Mouse (Mus musculus) embryonic facial prominence, embryonic 11.5 days (tissue): ENCODE data around the gene Ccl1. TPM values are rescaled to one million over a fixed set of nuclear protein-coding genes. Genes with fewer than 3 reads are reported as not detected.
A peak's percentile ranks its signal among the peaks of the same experiment; 100 is the strongest.

Source experiments
- ATAC-seq: fragments of 200-750 bp; cut with Nextera tagmentation; replicated peaks from 2 replicates; pipeline ENCODE4 v1.8.0; 2017; ENCODE audit warnings: low read depth; ENCODE audit not compliant: insufficient number of reproducible peaks, low FRiP score, low TSS enrichment
- DNase-seq: peaks from one replicate; pipeline ENCODE4 v3.0.0-alpha.2; 2015; ENCODE audit warnings: low spot score
- H3K27ac ChIP-seq: fragments of 300-500 bp; sonication (generic); replicated peaks from 2 replicates; pipeline ENCODE4 v1.5.1; 2014; ENCODE audit warnings: mild to moderate bottlenecking, low read depth, low read length, control low read depth
- H3K27me3 ChIP-seq: fragments of 300-500 bp; sonication (generic); 2 replicates; pipeline ENCODE4 v1.6.1; 2014; ENCODE audit warnings: mild to moderate bottlenecking, low read length, moderate library complexity, mixed read lengths; ENCODE audit not compliant: control insufficient read depth, insufficient read depth
- H3K36me3 ChIP-seq: fragments of 300-500 bp; sonication (generic); replicated peaks from 2 replicates; pipeline ENCODE4 v1.6.1; 2014; ENCODE audit warnings: low read depth, mild to moderate bottlenecking, low read length, moderate library complexity, mixed read lengths; ENCODE audit not compliant: control insufficient read depth, insufficient read depth
- H3K4me1 ChIP-seq: fragments of 300-500 bp; sonication (generic); 2 replicates; pipeline ENCODE4 v1.6.1; 2014; ENCODE audit warnings: low read length, mixed read lengths; ENCODE audit not compliant: control insufficient read depth, insufficient read depth
- H3K4me2 ChIP-seq: fragments of 300-500 bp; sonication (generic); 2 replicates; pipeline ENCODE4 v1.6.1; 2014; ENCODE audit warnings: low read depth, mild to moderate bottlenecking, control low read depth, low read length, moderate library complexity
- H3K4me3 ChIP-seq: fragments of 300-500 bp; sonication (generic); 2 replicates; pipeline ENCODE4 v1.5.1; 2014; ENCODE audit warnings: low read depth, low read length, control low read depth
- H3K9ac ChIP-seq: fragments of 300-500 bp; sonication (generic); replicated peaks from 2 replicates; pipeline ENCODE4 v1.6.1; 2014; ENCODE audit warnings: mild to moderate bottlenecking, control low read depth, low read length
- H3K9me3 ChIP-seq: fragments of 300-500 bp; sonication (generic); replicated peaks from 2 replicates; pipeline ENCODE4 v1.6.1; 2016; ENCODE audit warnings: mild to moderate bottlenecking, low read length, inconsistent platforms, mixed read lengths; ENCODE audit not compliant: control insufficient read depth
- WGBS: fragments of 180-500 bp; shearing (Covaris S2); extraction: QIAGEN DNeasy Blood & Tissue Kit; methylation state at CpG from one replicate; pipeline ENCODE4 v1.1.7; 2014; 5-methylcytosine and 5-hydroxymethylcytosine counted together
- polyA plus RNA-seq: library from polyadenylated mRNA; unstranded; fragments of >200 nt; fragmentation: Nextera tagmentation; extraction: Ambion mirVana; gene quantifications from 2 replicates; pipeline ENCODE4 v1.2.1, GENCODE M21; 2014

Gene Ccl1
- polyA plus RNA-seq, 1 experiment from 2014 or later, result not detected

GRCm38 (mm10) chr11:82235551-82236207 is 69.8 kb downstream of the Ccl1 start:
- peak; percentile 85 for DNase-seq

GRCm38 (mm10) chr11:82233991-82234390 is 71.5 kb downstream of the Ccl1 start:
- Histone ChIP-seq H3K9me3 (no peaks in the 10 kb centered on the region), H3K36me3 (no peaks in the 10 kb centered on the region), H3K27ac (no peak overlapping the region), H3K4me1 (no peaks in the 10 kb centered on the region), H3K27me3 (no peaks in the 10 kb centered on the region; the same call in 1 of the 2 replicates), H3K9ac (no peak overlapping the region), H3K4me3 (no peak overlapping the region), H3K4me2 (no peak overlapping the region)
- no peak for ATAC-seq
- WGBS, result 61% methylated on average over 6 of the region's 6 CpGs
- no peak for DNase-seq

More at GRCm38 (mm10) chr11:82235551-82236207, 69.8 kb downstream of the Ccl1 start:
- Histone ChIP-seq H3K4me2 (no peak overlapping the region), H3K9me3 (no peaks in the 10 kb centered on the region), H3K9ac (no peak overlapping the region), H3K4me3 (no peak overlapping the region), H3K36me3 (no peaks in the 10 kb centered on the region), H3K27ac (no peak overlapping the region), H3K4me1 (no peaks in the 10 kb centered on the region), H3K27me3 (no peaks in the 10 kb centered on the region; the same call in 1 of the 2 replicates)
- 29% methylated on average over 2 of the region's 2 CpGs for WGBS
- ATAC-seq, result 0 out of 2 replicates have a peak, but pooled peaks have one; percentile 50

- no peak for ATAC-seq
- H3K27ac ChIP-seq, result no peak overlapping the region
- no peak for DNase-seq
Observed at GRCm38 (mm10) chr11:82226976-82227375, 78.5 kb downstream of the Ccl1 start.

GRCm38 (mm10) chr11:82225936-82226335 is 79.6 kb downstream of the Ccl1 start:
- no peaks in the 10 kb centered on the region for H3K4me1 ChIP-seq
- no peaks in the 10 kb centered on the region for H3K27me3 ChIP-seq
- ATAC-seq (no peak), DNase-seq (no peak)
- H3K4me3 ChIP-seq, result no peak overlapping the region
- no peaks in the 10 kb centered on the region for H3K36me3 ChIP-seq
- 76% methylated on average over 8 of the region's 8 CpGs for WGBS
- no peak overlapping the region for H3K4me2 ChIP-seq
- no peaks in the 10 kb centered on the region for H3K9me3 ChIP-seq
- no peak overlapping the region for H3K27ac ChIP-seq
- H3K9ac ChIP-seq, result no peak overlapping the region

More at GRCm38 (mm10) chr11:82226976-82227375, 78.5 kb downstream of the Ccl1 start:
- Histone ChIP-seq H3K4me2 (no peak overlapping the region), H3K27me3 (no peaks in the 10 kb centered on the region), H3K9ac (no peak overlapping the region), H3K9me3 (no peaks in the 10 kb centered on the region), H3K4me3 (no peak overlapping the region), H3K36me3 (no peaks in the 10 kb centered on the region), H3K4me1 (no peaks in the 10 kb centered on the region)
- 80% methylated on average over 9 of the region's 9 CpGs for WGBS

- H3K9ac ChIP-seq, result no peak overlapping the region
- H3K4me3 ChIP-seq, result no peak overlapping the region
- H3K4me2 ChIP-seq, result no peak overlapping the region
- no peak overlapping the region for H3K27ac ChIP-seq
- ATAC-seq (no peak), DNase-seq (no peak)
- H3K4me1 ChIP-seq, result no peaks in the 10 kb centered on the region
- no peaks in the 10 kb centered on the region for H3K9me3 ChIP-seq
- WGBS, result 58% methylated on average over 2 of the region's 2 CpGs
- no peaks in the 10 kb centered on the region for H3K27me3 ChIP-seq
- H3K36me3 ChIP-seq, result no peaks in the 10 kb centered on the region
Observed at GRCm38 (mm10) chr11:82216531-82216930, 89.0 kb downstream of the Ccl1 start.

- Histone ChIP-seq H3K9me3 (no peaks in the 10 kb centered on the region), H3K9ac (no peak overlapping the region), H3K36me3 (no peaks in the 10 kb centered on the region), H3K27ac (no peak overlapping the region), H3K4me3 (no peak overlapping the region), H3K4me1 (no peaks in the 10 kb centered on the region), H3K4me2 (no peak overlapping the region), H3K27me3 (no peaks in the 10 kb centered on the region)
- DNase-seq, result no peak
- 83% methylated on average over 4 of the region's 4 CpGs for WGBS
- no peak for ATAC-seq
Observed at GRCm38 (mm10) chr11:82214405-82214804, 91.1 kb downstream of the Ccl1 start.

GRCm38 (mm10) chr11:82206960-82207488 is 98.5 kb downstream of the Ccl1 start:
- Histone ChIP-seq H3K4me2 (no peak overlapping the region), H3K4me3 (no peak overlapping the region), H3K4me1 (no peaks in the 10 kb centered on the region), H3K36me3 (no peaks in the 10 kb centered on the region), H3K27ac (no peak overlapping the region), H3K9ac (no peak overlapping the region), H3K9me3 (no peaks in the 10 kb centered on the region), H3K27me3 (no peaks in the 10 kb centered on the region)
- DNase-seq (no peak), ATAC-seq (no peak)
- WGBS, result 90% methylated on average over 2 of the region's 2 CpGs

- ATAC-seq (no peak), DNase-seq (no peak)
- Histone ChIP-seq H3K4me1 (no peaks in the 10 kb centered on the region), H3K4me2 (no peak overlapping the region), H3K27me3 (no peaks in the 10 kb centered on the region), H3K9me3 (no peaks in the 10 kb centered on the region), H3K4me3 (no peak overlapping the region), H3K9ac (no peak overlapping the region), H3K27ac (no peak overlapping the region), H3K36me3 (no peaks in the 10 kb centered on the region)
- 93% methylated on average over 6 of the region's 6 CpGs for WGBS
Observed at GRCm38 (mm10) chr11:82205221-82205620, 100.3 kb downstream of the Ccl1 start.
